Mouse (Mus musculus) NIH3T3 (cell line): ENCODE results near the gene Olfr177.

ENCODE experiments used
- DNase-seq: peaks from one replicate; pipeline ENCODE4 v3.0.0-alpha.2; 2012; ENCODE audit warnings: low read depth

Gene Olfr177

DNA sequence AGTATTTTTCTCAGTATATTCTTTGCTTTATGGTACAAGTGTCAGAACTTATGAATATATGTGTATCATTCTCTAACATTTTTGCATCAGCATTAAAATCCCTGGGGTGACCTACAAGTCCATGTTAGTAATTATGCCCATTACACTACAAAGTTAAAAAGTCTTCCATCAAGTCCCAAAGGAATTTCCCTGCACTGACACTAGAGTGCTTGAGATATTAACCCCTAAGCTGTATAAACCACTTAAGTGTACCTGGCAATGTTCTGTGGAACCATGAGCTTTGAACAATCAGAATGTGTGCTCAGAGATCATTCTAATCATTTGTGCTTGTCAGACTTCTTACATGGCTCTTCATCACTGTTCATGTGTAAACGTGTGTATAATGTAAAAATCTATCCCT lies at the start of gene Olfr177:
TSS of gene Olfr177 (minus strand) at position 101 of the 400 bp plus-strand sequence.
- no peak for DNase-seq

- DNase-seq, result no peak
Measured at GRCm38 (mm10) chr16:58891963-58892362, 17.4 kb upstream of the Olfr177 start, which contains the start of gene Olfr178. Gene Olfr178 (minus strand): TSS chr16:58892063.

DNA sequence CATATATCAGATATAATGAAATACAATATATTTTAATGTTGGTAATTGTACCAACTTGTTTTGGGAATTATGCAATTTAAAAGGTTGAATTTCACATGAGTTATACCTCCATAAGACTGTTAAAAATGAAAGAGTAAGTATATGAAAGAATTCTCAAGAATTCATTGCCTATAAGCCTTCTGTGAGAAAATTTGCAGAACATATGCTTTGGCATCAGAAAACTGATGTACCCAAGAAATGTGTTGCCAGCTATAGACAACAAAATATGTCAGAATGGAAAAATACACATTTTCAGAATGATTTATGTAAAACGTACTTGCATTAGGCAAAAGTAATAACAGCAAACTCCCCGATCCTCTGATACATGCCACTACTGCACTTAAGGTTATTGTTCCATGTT lies 9.8 kb upstream of the Olfr177 start:
- no peak for DNase-seq

DNA sequence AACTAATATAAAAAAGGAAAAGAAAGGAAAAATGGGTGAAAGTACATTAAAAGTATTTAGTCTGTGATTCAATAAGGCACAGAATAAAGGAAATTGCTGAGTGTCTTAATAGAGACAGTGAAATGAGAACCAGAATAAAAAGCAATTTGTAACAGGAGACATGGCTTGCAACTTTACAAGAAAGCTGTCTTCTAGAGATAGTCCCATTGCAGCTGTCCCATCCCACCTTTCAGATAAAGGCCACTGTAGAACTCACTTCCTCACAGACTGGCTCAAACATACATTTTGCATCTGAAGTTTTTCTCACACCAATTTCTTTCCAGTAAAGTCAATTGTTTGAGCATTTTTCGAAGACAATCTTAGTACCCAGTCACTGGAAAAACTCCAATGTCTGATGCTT lies 13.1 kb downstream of the Olfr177 start:
- no peak for DNase-seq

- no peak for DNase-seq
Measured at GRCm38 (mm10) chr16:58860032-58860737, 14.4 kb downstream of the Olfr177 start.

- no peak for DNase-seq
Measured at GRCm38 (mm10) chr16:58826732-58827319, 47.7 kb downstream of the Olfr177 start, which contains the start of gene Olfr175-ps1. Gene Olfr175-ps1 (minus strand): TSS chr16:58826782.
